Mouse (Mus musculus) Patski (cell line): ENCODE data around the gene Rpl18a. TPM values are rescaled to one million over a fixed set of nuclear protein-coding genes. Genes with fewer than 3 reads are reported as not detected.

Experiments
- ATAC-seq: fragments of 100-300 bp; one replicate; pipeline ENCODE4 v1.8.0; 2021
- CTCF ChIA-PET: fragments of 350-600 bp; sonication (Branson Sonifier 250); formaldehyde crosslinking; loops from one replicate; lab custom pipeline; 2022; ENCODE audit warnings: inconsistent platforms; lab: Charles Lee
- POLR2A ChIA-PET: fragments of 350-600 bp; sonication (Branson Sonifier 250); formaldehyde crosslinking; loops from one replicate; lab custom pipeline; 2022; ENCODE audit warnings: antibody characterized with exemption, inconsistent platforms; lab: Charles Lee
- DNase-seq: peaks from one replicate; pipeline ENCODE4 v3.0.0-alpha.2; 2011; ENCODE audit warnings: low read depth, low spot score
- H3K27me3 ChIP-seq: fragments of 371-371 bp; one replicate; pipeline ENCODE4 v1.5.1; 2021
- CTCF ChIP-seq: fragments of 100-300 bp; IDR thresholded peaks from one replicate; pipeline ENCODE4 v1.5.1; 2021
- in situ Hi-C: fragments of 300-500 bp; cut with MboI; formaldehyde crosslinking; loops from 3 replicates; pipeline ENCODE4 v1.11.1; 2018; ENCODE audit warnings: low pct_unique_long_range_greater_than_20kb, mixed read lengths
- polyA plus RNA-seq: library from polyadenylated mRNA; unstranded; gene quantifications from one replicate; pipeline ENCODE4 v1.2.3, GENCODE M21; 2021

The Rpl18a gene
- polyA plus RNA-seq, 1 experiment from 2014 or later, result 1,930 TPM

GRCm38 (mm10) chr8:70885612-70886011 lies 11.6 kb downstream of the Rpl18a start:
- no peaks in the 10 kb centered on the region for H3K27me3 ChIP-seq
- in situ Hi-C loops, result loop anchor here (25.0 kb wide), 1 partner anchor 477 kb away; the partner anchor contains the start of genes Ocel1 and Use1
- ATAC-seq (no peak), DNase-seq (no peak)
- TF ChIP-seq CTCF, result no peak
- POLR2A ChIA-PET, result no interaction called here
- CTCF ChIA-PET, result no interaction called here

GRCm38 (mm10) chr8:70884683-70885082 lies 12.5 kb downstream of the Rpl18a start:
- DNase-seq (no peak), ATAC-seq (no peak)
- POLR2A ChIA-PET, result no interaction called here
- no peak for TF ChIP-seq CTCF
- in situ Hi-C loops, result loop anchor here (25.0 kb wide), 1 partner anchor 478 kb away; the partner anchor contains the start of genes Ocel1 and Use1
- H3K27me3 ChIP-seq, result no peaks in the 10 kb centered on the region
- CTCF ChIA-PET, result no interaction called here

DNA sequence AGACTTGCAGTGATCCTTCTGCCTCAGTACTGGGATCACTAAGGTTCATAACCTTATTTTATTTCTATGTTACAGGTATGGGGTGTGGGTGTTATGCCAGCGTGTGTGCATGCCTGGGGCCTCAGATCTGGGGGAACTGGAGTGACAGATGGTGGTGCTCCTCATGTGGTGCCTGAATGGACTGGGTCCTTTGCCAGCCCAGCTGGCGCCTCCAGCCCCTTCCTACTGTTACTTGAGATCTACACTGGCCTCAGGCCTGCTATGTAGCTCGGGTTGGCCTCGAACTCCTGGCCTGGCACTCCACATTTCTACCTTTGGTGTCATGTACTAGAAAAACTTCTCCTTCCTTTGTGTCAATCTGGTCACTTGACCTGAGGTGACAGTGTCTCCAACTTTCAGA lies 13.0 kb downstream of the Rpl18a start:
- ATAC-seq (no peak), DNase-seq (no peak)
- ChIA-PET POLR2A (no interaction called here), CTCF (no interaction called here)
- in situ Hi-C loops, result loop anchor here (25.0 kb wide), 1 partner anchor 478 kb away; the partner anchor contains the start of genes Ocel1 and Use1
- no peak for TF ChIP-seq CTCF
- H3K27me3 ChIP-seq, result no peaks in the 10 kb centered on the region

DNA sequence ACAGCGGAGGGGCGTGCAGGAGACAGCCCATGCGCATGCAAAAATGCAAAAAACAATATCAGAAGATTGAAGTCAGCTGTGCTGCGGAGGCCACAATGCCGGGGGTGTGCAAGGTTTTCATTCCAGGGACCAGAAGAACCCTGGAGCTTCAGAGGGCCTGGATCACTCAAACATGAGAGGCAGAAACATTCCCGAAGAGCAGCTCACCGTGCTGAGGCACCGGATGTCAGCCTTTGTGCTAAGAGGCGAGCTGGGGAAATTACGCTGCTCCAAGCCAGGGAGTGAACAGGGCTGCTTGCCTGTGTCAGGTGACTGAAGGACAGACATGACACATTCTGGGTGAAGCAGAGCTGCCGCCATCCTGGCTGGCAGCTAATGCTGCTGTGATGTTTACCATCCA lies 16.7 kb downstream of the Rpl18a start:
- DNase-seq, result peak; percentile 60
- no peak for TF ChIP-seq CTCF
- POLR2A ChIA-PET, result interaction anchor here (1.1 to 1.7 kb wide), 4 partner anchors 11 to 16 kb away, joined by 4 to 13 read pairs (median 7); partner anchors contain the start of genes Rpl18a and Slc5a5
- no peaks in the 10 kb centered on the region for H3K27me3 ChIP-seq
- CTCF ChIA-PET, result interaction anchor here (1.4 to 3.1 kb wide), 5 partner anchors 11 to 45 kb away, joined by 3 to 17 read pairs (median 7); partner anchors contain the start of genes Arrdc2 and Rpl18a
- in situ Hi-C loops, result loop anchor here (25.0 kb wide), 1 partner anchor 482 kb away; the partner anchor contains the start of genes Ocel1 and Use1
- peak; percentile 60 for ATAC-seq

GRCm38 (mm10) chr8:70880126-70880525 lies 17.1 kb downstream of the Rpl18a start:
- ChIA-PET CTCF (interaction anchor here (1.4 to 3.1 kb wide), 5 partner anchors 10 to 46 kb away, joined by 3 to 17 read pairs (median 7); partner anchors contain the start of genes Arrdc2 and Rpl18a), POLR2A (interaction anchor here (1.0 to 1.7 kb wide), 5 partner anchors 10 to 17 kb away, joined by 3 to 13 read pairs (median 5); partner anchors contain the start of genes Rpl18a and Slc5a5)
- DNase-seq (peak; percentile 53), ATAC-seq (peak; percentile 67)
- in situ Hi-C loops, result loop anchor here (25.0 kb wide), 1 partner anchor 482 kb away; the partner anchor contains the start of genes Ocel1 and Use1
- H3K27me3 ChIP-seq, result no peaks in the 10 kb centered on the region
- TF ChIP-seq CTCF, result no peak

DNA sequence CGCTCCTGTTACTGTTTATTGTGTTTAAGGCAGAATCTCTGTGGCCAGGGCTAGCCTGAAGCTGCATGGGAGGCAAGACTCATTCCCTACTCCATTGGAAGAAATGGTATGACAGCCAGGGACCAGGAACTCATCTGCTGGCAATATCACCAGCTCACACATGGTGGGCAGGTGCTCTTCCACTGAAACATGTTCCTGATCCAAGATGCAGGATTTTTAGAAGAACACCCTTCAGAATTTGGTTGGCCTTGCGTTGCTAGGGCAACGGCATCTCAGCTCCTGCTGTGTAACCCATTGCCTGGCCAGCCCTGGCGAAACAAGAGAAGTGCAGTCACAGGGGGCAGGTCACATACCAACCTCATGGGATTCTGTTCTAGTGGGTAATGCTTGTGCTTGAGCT lies 17.7 kb downstream of the Rpl18a start:
- DNase-seq, result no peak
- in situ Hi-C loops, result loop anchor here (25.0 kb wide), 1 partner anchor 483 kb away; the partner anchor contains the start of genes Ocel1 and Use1
- ChIA-PET POLR2A (interaction anchor here (1.0 to 1.7 kb wide), 4 partner anchors 10 to 17 kb away, joined by 3 to 13 read pairs (median 4); partner anchors contain the start of genes Rpl18a and Slc5a5), CTCF (interaction anchor here (1.4 to 3.1 kb wide), 4 partner anchors 10 to 46 kb away, joined by 3 to 17 read pairs (median 10); partner anchors contain the start of genes Arrdc2 and Rpl18a)
- no peaks in the 10 kb centered on the region for H3K27me3 ChIP-seq
- TF ChIP-seq CTCF, result no peak
- peak; percentile 11 for ATAC-seq

- no peak for ATAC-seq
- ChIA-PET CTCF (interaction anchor here (0.8 to 3.7 kb wide), 3 partner anchors 16 to 19 kb away, joined by 3 to 27 read pairs (median 17); partner anchors contain the start of gene Rpl18a), POLR2A (no interaction called here)
- TF ChIP-seq CTCF, result no peak
- in situ Hi-C loops, result loop anchor here (25.0 kb wide), 1 partner anchor 484 kb away; the partner anchor contains the start of genes Ocel1 and Use1
- DNase-seq, result peak; percentile 54
- no peaks in the 10 kb centered on the region for H3K27me3 ChIP-seq
Measured at GRCm38 (mm10) chr8:70878178-70878577, 19.0 kb downstream of the Rpl18a start.

DNA sequence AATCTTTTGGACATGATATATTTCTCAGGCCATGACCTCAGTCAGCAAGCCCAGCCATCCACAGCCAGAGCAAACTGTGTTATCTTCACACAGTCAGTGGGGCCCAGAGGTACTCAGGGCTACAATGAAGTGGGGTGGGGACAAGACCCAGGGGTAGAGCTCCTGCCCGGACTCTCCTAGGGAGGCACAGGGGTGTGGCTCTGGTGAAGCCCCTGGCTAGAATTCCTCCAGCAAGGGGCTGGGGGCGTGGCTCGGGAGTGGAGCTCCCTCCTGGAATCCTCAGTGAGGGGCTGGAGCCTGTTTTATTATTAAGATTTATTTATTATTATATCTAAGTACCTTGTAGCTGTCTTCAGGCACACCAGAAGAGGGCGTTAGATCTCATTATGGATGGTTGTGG lies 20.8 kb downstream of the Rpl18a start:
- ChIA-PET POLR2A (interaction anchor here (0.7 to 1.1 kb wide), 2 partner anchors 11 to 18 kb away, joined by 3 read pairs; no protein-coding TSS in a partner anchor), CTCF (interaction anchor here (0.6 to 3.7 kb wide), 5 partner anchors 15 to 88 kb away, joined by 3 to 27 read pairs (median 4); partner anchors contain the start of genes Rpl18a and Slc5a5)
- no peak for TF ChIP-seq CTCF
- in situ Hi-C loops, result loop anchor here (25.0 kb wide), 1 partner anchor 486 kb away; the partner anchor contains the start of genes Ocel1 and Use1
- ATAC-seq, result no peak
- no peak for DNase-seq
- no peaks in the 10 kb centered on the region for H3K27me3 ChIP-seq

- no peak for DNase-seq
- in situ Hi-C loops, result no loop called here
- POLR2A ChIA-PET, result no interaction called here
- CTCF ChIA-PET, result interaction anchor here (3.7 kb wide), 1 partner anchor 23 kb away, joined by 27 read pairs; the partner anchor contains the start of gene Rpl18a
- TF ChIP-seq CTCF, result no peak
- no peak for ATAC-seq
- no peaks in the 10 kb centered on the region for H3K27me3 ChIP-seq
Measured at GRCm38 (mm10) chr8:70874441-70874840, 22.8 kb downstream of the Rpl18a start.

DNA sequence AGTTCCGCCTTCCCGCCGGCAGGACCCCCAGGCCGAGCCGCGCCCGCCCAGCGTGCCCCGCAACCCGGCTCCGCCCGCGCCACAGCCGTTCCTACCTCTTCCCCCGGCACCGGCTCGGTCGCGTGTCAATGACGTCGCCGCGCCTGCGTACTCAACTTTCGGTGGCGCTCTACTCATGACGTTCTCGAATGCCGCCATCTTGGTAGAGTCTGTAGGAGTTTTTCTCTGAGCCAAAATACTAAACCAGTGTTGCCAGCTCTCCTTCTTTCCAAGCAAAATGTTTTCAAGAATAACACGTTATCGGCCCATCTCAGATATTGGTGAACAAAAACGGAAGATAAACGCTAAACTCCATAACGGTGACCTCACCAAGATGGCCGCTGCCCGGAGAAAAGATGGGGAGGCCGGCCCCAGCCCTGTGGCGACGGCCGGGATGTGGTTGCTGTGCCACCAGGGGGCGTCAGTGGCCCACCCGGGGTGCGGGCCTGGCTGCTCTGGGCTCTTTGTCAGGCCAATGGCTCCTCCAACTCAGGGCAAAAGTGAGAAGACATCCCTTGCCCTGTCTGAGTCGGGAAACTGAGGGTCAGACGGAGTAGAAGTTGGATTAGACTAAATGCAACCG lies 23.7 kb downstream of the Rpl18a start, which contains the start of gene Ccdc124:
Gene Ccdc124, minus strand, starts transcription at position 572 of the 622 bp plus-strand sequence.
- peak; percentile 70 for DNase-seq
- H3K27me3 ChIP-seq, result no peaks in the 10 kb centered on the region
- in situ Hi-C loops, result no loop called here
- peak; percentile 55 for ATAC-seq
- TF ChIP-seq CTCF, result no peak
- POLR2A ChIA-PET, result interaction anchor here (0.9 to 1.0 kb wide), 2 partner anchors 18 to 32 kb away, joined by 3 to 4 read pairs; partner anchors contain the start of gene Map1s
- CTCF ChIA-PET, result interaction anchor here (0.7 to 3.1 kb wide), 9 partner anchors 16 to 145 kb away, joined by 3 to 17 read pairs (median 3); partner anchors contain the start of gene Rpl18a
